ENCODE assay signal across 9 mouse cellular contexts in genomic region chr12:80377604-80378003, GRCm38 (mm10). TPM values are rescaled to one million over a fixed set of nuclear protein-coding genes. Genes with fewer than 3 reads are reported as not detected.
DNase-seq lines count a peak whose midpoint lies in the region; ATAC-seq and TF ChIP-seq lines count a peak whose summit lies in the region.
"Had no signal": no experiment of that assay in that cellular context is flagged by ENCODE, and none has a peak within 500 bp of the region (broad histone marks: within the 10 kb centered on the region; RNA-seq: fewer than 3 reads in every experiment).

No protein-coding gene starts in this region.

- peak; percentile 70 for TF ChIP-seq CTCF in gastrocnemius, adult 2 months (IDR thresholded peaks at IDR 0.05)
- no peak for TF ChIP-seq CTCF in thymus, adult 2 months (IDR thresholded peaks at IDR 0.05; ENCODE audit: borderline replicate concordance, control insufficient read depth, extremely low read depth, insufficient read depth, low read length, poor library complexity)

- no peak for TF ChIP-seq POLR2A in thymus, adult 2 months (IDR thresholded peaks at IDR 0.05; ENCODE audit: control insufficient read depth, extremely low read depth, insufficient read depth, low read length, poor library complexity)

- H3K27ac ChIP-seq in gastrocnemius, adult 2 months = no peak overlapping the region
- H3K27ac ChIP-seq in thymus, adult 2 months (ENCODE audit: control insufficient read depth, insufficient read depth, low read length) = no peak overlapping the region

- no peak for DNase-seq in gastrocnemius, adult 2 months
- DNase-seq in gastrocnemius, postnatal 14 days = no peak
- DNase-seq in thymus, adult 2 months = peak; percentile 33
- DNase-seq in thymus, postnatal 36 days = no peak
- peak; percentile 45 for DNase-seq in induced T-regulatory cell, adult 2 months (ENCODE audit: low read depth)
- DNase-seq in thymus, postnatal 4 days = peak; percentile 42
- no peak for DNase-seq in cerebellum, adult 18-20 months
- DNase-seq: adrenal gland, postnatal 25 days had no signal

- no peak overlapping the region for H3K4me3 ChIP-seq in gastrocnemius, adult 2 months
- no peak overlapping the region for H3K4me3 ChIP-seq in thymus, adult 2 months (ENCODE audit: control insufficient read depth, insufficient read depth, low read length)

- no peaks in the 10 kb centered on the region for H3K4me1 ChIP-seq in thymus, adult 2 months (replicated peaks; ENCODE audit: control insufficient read depth, insufficient read depth, low read length)

- intact Hi-C loops in gastrocnemius, adult 2 months (cut with DNase I) = loop anchor here (1.0 to 5.0 kb wide), 2 partner anchors 179 to 220 kb away; no protein-coding TSS in a partner anchor
- intact Hi-C loops in gastrocnemius, postnatal 14 days (cut with DNase I; ENCODE audit: low total_unique reads) = loop anchor here (5.0 to 10.0 kb wide), 3 partner anchors 123 to 220 kb away; no protein-coding TSS in a partner anchor

- ATAC-seq in erythroblast, adult 5-6 weeks (replicated peaks; ENCODE audit: low FRiP score, poor library complexity, severe bottlenecking) = no peak

- WGBS in thymus, adult 2 months = 66% methylated on average over 1 of the region's 1 CpGs

- peaks cover 20% of the 10 kb centered on the region for H3K36me3 ChIP-seq in thymus, adult 2 months (ENCODE audit: control insufficient read depth, insufficient read depth, low read length)

- no peaks in the 10 kb centered on the region for H3K27me3 ChIP-seq in thymus, adult 2 months (ENCODE audit: control insufficient read depth, insufficient read depth, low read length)

RNA-seq across cellular contexts. Expression of gene Dcaf5, which starts 58.8 kb away (rescaled TPM):
- total RNA-seq in gastrocnemius, adult 2 months (2021) = 10 to 100 TPM; 39.4 to 50.8 TPM
- 10 to 100 TPM; 26.0 to 27.2 TPM for total RNA-seq in gastrocnemius, postnatal 14 days (2021)
- 31.9 and 34.8 TPM in 2 replicates for polyA plus RNA-seq in thymus, adult 2 months (2012; rRNA removed)
- 0.19 and 1.9 TPM in 2 replicates for total RNA-seq in erythroblast, adult 5-6 weeks (2015; ENCODE audit: low replicate concordance)
- total RNA-seq in erythroblast, adult 5-6 weeks (2017; ENCODE audit: low replicate concordance) = 4.3 TPM in 2 replicates

Comparison
In these comparisons a context has a peak if more than half of its experiments do, and no peak if none do; other contexts are left out.
1. DNase-seq: peak in thymus, adult 2 months (single experiment), induced T-regulatory cell, adult 2 months (single experiment) and thymus, postnatal 4 days (single experiment); none in gastrocnemius, adult 2 months (single experiment), gastrocnemius, postnatal 14 days (single experiment), thymus, postnatal 36 days (0 of 2) and cerebellum, adult 18-20 months (0 of 2).
2. RNA of gene Dcaf5, which starts 58.8 kb away (total RNA-seq): 39.4 to 50.8 TPM in gastrocnemius, adult 2 months and 26.0 to 27.2 TPM in gastrocnemius, postnatal 14 days; 0.19 to 4.3 TPM in erythroblast, adult 5-6 weeks; every median in the first group is over 4 times any median in the second.